Mouse (Mus musculus) C2C12 (cell line): Measurements from ENCODE around the gene Asxl1. TPM values are rescaled to one million over a fixed set of nuclear protein-coding genes. Genes with fewer than 3 reads are reported as not detected.

ENCODE experiments used
- H3K27me3 ChIP-seq: one replicate; pipeline ENCODE4 v1.6.1; 2011; ENCODE audit not compliant: control insufficient read depth, insufficient read depth, insufficient read length
- H3K36me3 ChIP-seq: one replicate; pipeline ENCODE4 v1.6.1; 2011; ENCODE audit not compliant: control insufficient read depth, insufficient read depth
- H3K4me3 ChIP-seq: one replicate; pipeline ENCODE4 v1.5.1; 2011; ENCODE audit warnings: mild to moderate bottlenecking, control low read depth; ENCODE audit not compliant: poor library complexity, insufficient read depth, severe bottlenecking
- H3K79me2 ChIP-seq: one replicate; pipeline ENCODE4 v1.6.1; 2011; ENCODE audit not compliant: control insufficient read depth, insufficient read depth
- H3K79me3 ChIP-seq: one replicate; pipeline ENCODE4 v1.6.1; 2011; ENCODE audit warnings: low read depth, control low read depth
- H3ac ChIP-seq: one replicate; pipeline ENCODE3; 2011; ENCODE audit warnings: low read depth; ENCODE audit not compliant: control insufficient read depth, insufficient read length
- CEBPB ChIP-seq: IDR thresholded peaks from one replicate; pipeline ENCODE4 v1.6.1; 2011; ENCODE audit warnings: low read depth, mild to moderate bottlenecking, control low read depth, moderate library complexity
- CTCF ChIP-seq: IDR thresholded peaks from one replicate; pipeline ENCODE4 v1.5.1; 2011; ENCODE audit not compliant: control insufficient read depth, insufficient read depth, insufficient read length
- FOSL1 ChIP-seq: IDR thresholded peaks from one replicate; pipeline ENCODE4 v1.8.0; 2011; ENCODE audit warnings: mild to moderate bottlenecking, low read length; ENCODE audit not compliant: poor library complexity, insufficient read depth, severe bottlenecking
- MAX ChIP-seq: IDR thresholded peaks from one replicate; pipeline ENCODE4 v1.6.1; 2011; ENCODE audit warnings: mild to moderate bottlenecking, control low read depth
- MYOD1 ChIP-seq: IDR thresholded peaks from one replicate; pipeline ENCODE4 v1.6.1; 2011; ENCODE audit warnings: low read depth; ENCODE audit not compliant: control insufficient read depth, insufficient read length
- MYOG ChIP-seq: IDR thresholded peaks from one replicate; pipeline ENCODE4 v1.6.1; 2011; ENCODE audit not compliant: control insufficient read depth, insufficient read length; ENCODE audit errors: extremely low read depth
- USF1 ChIP-seq: IDR thresholded peaks from one replicate; pipeline ENCODE4 v1.6.1; 2011; ENCODE audit warnings: low read depth, mild to moderate bottlenecking, control low read depth, moderate library complexity
- polyA plus RNA-seq: library from polyadenylated mRNA; unstranded; fragments of >200 nt; fragmentation: generic; extraction: Trizol; gene quantifications from one replicate; pipeline ENCODE4 v1.2.1, GENCODE M21; 2012; ENCODE audit warnings: missing spikeins

Asxl1 gene
- polyA plus RNA-seq, 1 experiment, result 15.2 TPM

DNA sequence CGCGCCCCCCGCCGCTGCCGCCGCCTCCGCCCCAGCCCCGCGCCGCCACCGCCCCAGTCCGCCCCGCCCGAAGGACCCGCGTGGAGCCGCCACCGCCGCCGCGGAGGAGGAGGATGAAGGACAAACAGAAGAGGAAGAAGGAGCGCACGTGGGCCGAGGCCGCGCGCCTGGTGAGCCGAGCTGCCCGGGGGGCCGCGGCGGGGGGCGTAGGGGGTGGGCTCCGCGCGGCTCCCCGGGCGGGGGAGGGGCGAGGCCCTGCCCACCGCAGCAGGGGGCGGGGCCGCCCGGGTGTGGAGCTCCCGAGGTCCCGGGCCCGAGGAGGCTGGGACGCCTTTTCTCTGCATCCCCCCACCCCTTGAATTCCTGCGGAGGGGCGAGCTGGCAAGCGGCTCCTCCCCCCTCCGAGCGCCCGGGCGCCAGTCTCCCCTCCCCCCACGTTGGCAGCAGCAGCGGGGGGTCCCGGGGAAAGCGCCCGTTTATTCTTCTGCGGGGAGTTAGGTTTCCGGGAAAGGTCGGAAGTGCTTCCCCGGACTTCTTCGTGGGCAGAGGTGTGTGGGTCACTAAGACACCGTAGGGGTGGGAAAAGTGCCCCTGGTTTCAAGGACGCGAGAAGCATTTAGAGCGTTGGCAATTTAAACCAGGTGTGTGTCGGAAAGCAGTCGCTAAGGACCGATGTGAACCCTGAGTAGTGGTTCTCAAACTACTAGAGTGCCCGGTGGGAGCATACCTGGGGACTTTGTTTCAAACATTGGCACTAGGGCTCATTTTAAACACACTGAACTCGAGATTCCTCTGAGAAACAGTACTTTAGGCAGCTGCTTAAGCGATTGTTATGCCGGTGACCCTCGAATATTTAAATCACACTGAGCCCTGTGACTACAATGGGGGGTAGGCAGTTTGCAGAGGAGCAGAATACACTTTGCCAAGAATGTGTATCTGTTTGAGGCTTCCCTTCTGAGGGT lies 873 bp downstream of the Asxl1 start:
- Histone ChIP-seq H3K4me3 (peak overlapping the region; percentile 83), H3ac (peak overlapping the region; percentile 58), H3K79me3 (peaks cover 51% of the 10 kb centered on the region), H3K27me3 (no peaks in the 10 kb centered on the region), H3K79me2 (peaks cover 59% of the 10 kb centered on the region), H3K36me3 (no peaks in the 10 kb centered on the region)
- TF ChIP-seq USF1, result no peak
- TF ChIP-seq MAX, result no peak
- TF ChIP-seq CTCF, result no peak
- TF ChIP-seq FOSL1, result no peak
- TF ChIP-seq CEBPB, result no peak
- TF ChIP-seq MYOG, result no peak
- no peak for TF ChIP-seq MYOD1

GRCm38 (mm10) chr2:153347183-153347781 lies 1.7 kb downstream of the Asxl1 start:
- H3ac ChIP-seq, result peak overlapping the region; percentile 33
- no peaks in the 10 kb centered on the region for H3K27me3 ChIP-seq
- no peak for TF ChIP-seq CEBPB
- no peak for TF ChIP-seq MYOD1
- TF ChIP-seq CTCF, result no peak
- TF ChIP-seq USF1, result no peak
- TF ChIP-seq MYOG, result no peak
- peaks cover 58% of the 10 kb centered on the region for H3K79me3 ChIP-seq
- no peaks in the 10 kb centered on the region for H3K36me3 ChIP-seq
- peak overlapping the region; percentile 83 for H3K4me3 ChIP-seq
- H3K79me2 ChIP-seq, result peaks cover 67% of the 10 kb centered on the region

- no peaks in the 10 kb centered on the region for H3K27me3 ChIP-seq
- peaks cover 64% of the 10 kb centered on the region for H3K79me3 ChIP-seq
- TF ChIP-seq CTCF (no peak), USF1 (no peak), MAX (no peak), FOSL1 (no peak), MYOD1 (no peak), CEBPB (no peak), MYOG (no peak)
- H3K36me3 ChIP-seq, result peaks cover 5% of the 10 kb centered on the region
- H3K79me2 ChIP-seq, result peaks cover 77% of the 10 kb centered on the region
- H3K4me3 ChIP-seq, result no peak overlapping the region
- H3ac ChIP-seq, result no peak overlapping the region
Measured at GRCm38 (mm10) chr2:153348100-153348831, 2.6 kb downstream of the Asxl1 start.

DNA sequence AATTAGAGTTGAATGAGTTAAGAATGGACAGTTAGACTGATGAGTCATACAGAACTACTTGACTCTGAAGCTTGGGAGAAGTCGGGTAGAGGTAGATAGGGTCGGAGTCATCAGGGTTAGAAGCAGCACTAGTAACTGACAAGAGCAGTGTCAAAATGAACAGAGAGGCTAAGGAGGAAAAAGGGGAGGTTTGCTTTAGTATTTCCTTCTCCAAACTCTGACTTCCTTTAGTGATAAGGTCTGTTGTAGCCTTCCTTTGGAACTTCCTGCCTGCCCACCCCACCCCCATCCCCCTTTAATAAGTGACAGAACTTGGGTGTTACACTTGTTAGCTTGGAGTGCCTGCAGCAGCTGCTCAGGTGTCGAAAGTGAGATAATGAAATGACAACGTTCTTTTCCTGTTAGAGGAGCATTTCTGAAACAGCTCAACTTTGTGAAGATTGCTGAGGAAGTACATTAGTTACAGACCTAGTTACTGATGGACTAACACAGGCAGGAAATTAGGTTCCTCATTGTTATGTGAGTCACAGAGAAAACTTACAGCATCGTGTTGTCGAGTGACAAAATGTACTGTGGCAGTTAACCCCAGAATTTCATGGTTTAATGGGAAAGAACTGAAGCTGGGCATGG lies 5.0 kb downstream of the Asxl1 start:
- peaks cover 66% of the 10 kb centered on the region for H3K79me3 ChIP-seq
- H3K36me3 ChIP-seq, result peaks cover 28% of the 10 kb centered on the region
- H3K79me2 ChIP-seq, result peaks cover 92% of the 10 kb centered on the region
- no peak overlapping the region for H3ac ChIP-seq
- no peaks in the 10 kb centered on the region for H3K27me3 ChIP-seq
- H3K4me3 ChIP-seq, result no peak overlapping the region
- TF ChIP-seq USF1 (no peak), MYOD1 (no peak), CTCF (no peak), CEBPB (no peak), MAX (no peak), MYOG (no peak), FOSL1 (no peak)

- H3K4me3 ChIP-seq, result no peak overlapping the region
- peaks cover 85% of the 10 kb centered on the region for H3K79me2 ChIP-seq
- H3K79me3 ChIP-seq, result peaks cover 47% of the 10 kb centered on the region
- no peaks in the 10 kb centered on the region for H3K27me3 ChIP-seq
- TF ChIP-seq CEBPB, result no peak
- TF ChIP-seq USF1, result no peak
- no peak for TF ChIP-seq MAX
- no peak for TF ChIP-seq CTCF
- TF ChIP-seq FOSL1, result no peak
- TF ChIP-seq MYOD1, result no peak
- TF ChIP-seq MYOG, result no peak
- no peak overlapping the region for H3ac ChIP-seq
- H3K36me3 ChIP-seq, result peaks cover 66% of the 10 kb centered on the region
Measured at GRCm38 (mm10) chr2:153354648-153355047, 9.0 kb downstream of the Asxl1 start.
